Mouse (Mus musculus) liver, embryonic 11.5 days (tissue): ENCODE data around the gene Cotl1. TPM values are rescaled to one million over a fixed set of nuclear protein-coding genes. Genes with fewer than 3 reads are reported as not detected.
A peak's percentile ranks its signal among the peaks of the same experiment; 100 is the strongest.

Experiments
- ATAC-seq: fragments of 200-750 bp; cut with Nextera tagmentation; replicated peaks from 2 replicates; pipeline ENCODE4 v1.8.0; 2017; ENCODE audit warnings: moderate number of reproducible peaks, mild to moderate bottlenecking, moderate TSS enrichment, moderate library complexity; ENCODE audit not compliant: low FRiP score
- DNase-seq: peaks from one replicate; pipeline ENCODE4 v3.0.0-alpha.2; 2017; ENCODE audit warnings: low spot score
- H3K27ac ChIP-seq: fragments of 300-500 bp; sonication (generic); 2 replicates; pipeline ENCODE4 v1.5.1; 2014; ENCODE audit warnings: mild to moderate bottlenecking, low read depth, low read length, control low read depth
- H3K27me3 ChIP-seq: fragments of 300-500 bp; sonication (generic); replicated peaks from 2 replicates; pipeline ENCODE4 v1.6.1; 2014; ENCODE audit warnings: low read length, mixed read lengths; ENCODE audit not compliant: control insufficient read depth, insufficient read depth
- H3K36me3 ChIP-seq: fragments of 300-500 bp; sonication (generic); 2 replicates; pipeline ENCODE4 v1.6.1; 2014; ENCODE audit warnings: mild to moderate bottlenecking, low read length, moderate library complexity, mixed read lengths; ENCODE audit not compliant: control insufficient read depth, insufficient read depth
- H3K4me1 ChIP-seq: fragments of 300-500 bp; sonication (generic); replicated peaks from 2 replicates; pipeline ENCODE4 v1.6.1; 2014; ENCODE audit warnings: low read length, mixed read lengths; ENCODE audit not compliant: control insufficient read depth, insufficient read depth
- H3K4me2 ChIP-seq: fragments of 300-500 bp; sonication (generic); 2 replicates; pipeline ENCODE4 v1.6.1; 2014; ENCODE audit warnings: mild to moderate bottlenecking, control low read depth, moderate library complexity
- H3K4me3 ChIP-seq: fragments of 300-500 bp; sonication (generic); 2 replicates; pipeline ENCODE4 v1.5.1; 2014; ENCODE audit warnings: low read depth, low read length, control low read depth
- H3K9ac ChIP-seq: fragments of 300-500 bp; sonication (generic); 2 replicates; pipeline ENCODE4 v1.6.1; 2014; ENCODE audit warnings: low read depth, low read length, control low read depth
- H3K9me3 ChIP-seq: fragments of 300-500 bp; sonication (generic); 2 replicates; pipeline ENCODE4 v1.6.1; 2016; ENCODE audit warnings: low read length, inconsistent platforms, mixed read lengths; ENCODE audit not compliant: control insufficient read depth
- WGBS: fragments of 180-500 bp; shearing (Covaris S2); extraction: QIAGEN DNeasy Blood & Tissue Kit; methylation state at CpG from one replicate; pipeline ENCODE4 v1.1.7; 2014; 5-methylcytosine and 5-hydroxymethylcytosine counted together
- polyA plus RNA-seq: library from polyadenylated mRNA; unstranded; fragments of >200 nt; fragmentation: Nextera tagmentation; extraction: Ambion mirVana; gene quantifications from 2 replicates; pipeline ENCODE4 v1.2.1, GENCODE M21; 2014

Gene Cotl1
- polyA plus RNA-seq, 1 experiment from 2014 or later = 132 TPM

GRCm38 (mm10) chr8:119809620-119810019 is 30.7 kb downstream of the Cotl1 start:
- Histone ChIP-seq H3K27ac (no peak overlapping the region), H3K4me2 (no peak overlapping the region), H3K27me3 (no peaks in the 10 kb centered on the region), H3K4me1 (peaks cover 34% of the 10 kb centered on the region), H3K36me3 (peaks cover 4% of the 10 kb centered on the region; the same call in 1 of the 2 replicates), H3K9ac (no peak overlapping the region), H3K4me3 (no peak overlapping the region), H3K9me3 (no peaks in the 10 kb centered on the region)
- ATAC-seq (no peak), DNase-seq (no peak)
- 95% methylated on average over 9 of the region's 9 CpGs for WGBS

- H3K4me3 ChIP-seq = no peak overlapping the region
- no peak for DNase-seq
- no peak overlapping the region for H3K9ac ChIP-seq
- 63% methylated on average over 4 of the region's 4 CpGs for WGBS
- no peak for ATAC-seq
- no peaks in the 10 kb centered on the region for H3K27me3 ChIP-seq
- H3K36me3 ChIP-seq = peaks cover 4% of the 10 kb centered on the region; the same call in 1 of the 2 replicates
- no peak overlapping the region for H3K4me2 ChIP-seq
- peaks cover 15% of the 10 kb centered on the region for H3K4me1 ChIP-seq
- no peak overlapping the region for H3K27ac ChIP-seq
- no peaks in the 10 kb centered on the region for H3K9me3 ChIP-seq
Measured at GRCm38 (mm10) chr8:119807687-119808086, 32.7 kb downstream of the Cotl1 start.

GRCm38 (mm10) chr8:119806422-119807263 is 33.7 kb downstream of the Cotl1 start:
- peaks cover 4% of the 10 kb centered on the region for H3K4me1 ChIP-seq
- ATAC-seq (no peak), DNase-seq (no peak)
- WGBS = 81% methylated on average over 14 of the region's 14 CpGs
- no peak overlapping the region for H3K27ac ChIP-seq
- no peak overlapping the region for H3K9ac ChIP-seq
- H3K4me3 ChIP-seq = no peak overlapping the region
- H3K36me3 ChIP-seq = peaks cover 4% of the 10 kb centered on the region; the same call in 1 of the 2 replicates
- H3K27me3 ChIP-seq = no peaks in the 10 kb centered on the region
- H3K4me2 ChIP-seq = no peak overlapping the region
- no peaks in the 10 kb centered on the region for H3K9me3 ChIP-seq

GRCm38 (mm10) chr8:119805275-119805674 is 35.1 kb downstream of the Cotl1 start:
- 78% methylated on average over 8 of the region's 8 CpGs for WGBS
- H3K4me3 ChIP-seq = no peak overlapping the region
- DNase-seq (no peak), ATAC-seq (no peak)
- H3K36me3 ChIP-seq = peaks cover 4% of the 10 kb centered on the region; the same call in 1 of the 2 replicates
- no peak overlapping the region for H3K27ac ChIP-seq
- H3K27me3 ChIP-seq = no peaks in the 10 kb centered on the region
- H3K9ac ChIP-seq = no peak overlapping the region
- H3K4me2 ChIP-seq = no peak overlapping the region
- H3K9me3 ChIP-seq = no peaks in the 10 kb centered on the region
- 0 out of 2 replicates have a peak, but pooled peaks cover 3% of the 10 kb centered on the region for H3K4me1 ChIP-seq

GRCm38 (mm10) chr8:119802592-119802991 is 37.8 kb downstream of the Cotl1 start:
- Histone ChIP-seq H3K27me3 (no peaks in the 10 kb centered on the region), H3K4me3 (no peak overlapping the region), H3K9me3 (no peaks in the 10 kb centered on the region), H3K36me3 (peaks cover 1% of the 10 kb centered on the region; the same call in 1 of the 2 replicates), H3K9ac (no peak overlapping the region), H3K4me2 (no peak overlapping the region), H3K27ac (no peak overlapping the region), H3K4me1 (peaks cover 4% of the 10 kb centered on the region)
- WGBS = 75% methylated on average over 1 of the region's 1 CpGs
- DNase-seq (no peak), ATAC-seq (no peak)

GRCm38 (mm10) chr8:119801168-119801567 is 39.2 kb downstream of the Cotl1 start:
- Histone ChIP-seq H3K4me3 (no peak overlapping the region), H3K9ac (no peak overlapping the region), H3K4me2 (no peak overlapping the region), H3K27ac (no peak overlapping the region), H3K36me3 (no peaks in the 10 kb centered on the region), H3K27me3 (no peaks in the 10 kb centered on the region), H3K9me3 (no peaks in the 10 kb centered on the region), H3K4me1 (peaks cover 3% of the 10 kb centered on the region)
- WGBS = 18% methylated on average over 4 of the region's 4 CpGs
- no peak for ATAC-seq
- no peak for DNase-seq

GRCm38 (mm10) chr8:119798965-119799264 is 41.4 kb downstream of the Cotl1 start:
- Histone ChIP-seq H3K9ac (no peak overlapping the region), H3K4me3 (no peak overlapping the region), H3K9me3 (no peaks in the 10 kb centered on the region), H3K27me3 (no peaks in the 10 kb centered on the region), H3K36me3 (no peaks in the 10 kb centered on the region), H3K27ac (no peak overlapping the region), H3K4me1 (peaks cover 3% of the 10 kb centered on the region), H3K4me2 (peak overlapping the region; percentile 34; the same call in 1 of the 2 replicates)
- 68% methylated on average over 2 of the region's 2 CpGs for WGBS
- DNase-seq (no peak), ATAC-seq (no peak)

- DNase-seq (no peak), ATAC-seq (peak; percentile 30; the same call in 1 of the 2 replicates)
- Histone ChIP-seq H3K27ac (no peak overlapping the region), H3K4me2 (peak overlapping the region; percentile 34), H3K4me1 (peaks cover 3% of the 10 kb centered on the region), H3K36me3 (no peaks in the 10 kb centered on the region), H3K9me3 (no peaks in the 10 kb centered on the region), H3K27me3 (no peaks in the 10 kb centered on the region), H3K9ac (no peak overlapping the region), H3K4me3 (no peak overlapping the region)
- WGBS = 10% methylated on average over 15 of the region's 15 CpGs
Measured at GRCm38 (mm10) chr8:119798170-119798964, 42.0 kb downstream of the Cotl1 start.
